Mouse (Mus musculus) cerebellum, adult 9-10 months (tissue): Measurements from ENCODE around the gene Piezo1.
A peak's percentile ranks its signal among the peaks of the same experiment; 100 is the strongest.
"Not testable (repeated sequence)": the region's sequence is repeated elsewhere in the genome, so short reads cannot be mapped to it uniquely, and the experiment has no call there.

Experiments used
- DNase-seq: peaks from one replicate; pipeline ENCODE4 v3.0.0; 2022

Piezo1 gene

GRCm38 (mm10) chr8:122551265-122552051 is at the start of gene Piezo1:
Gene Piezo1, minus strand, starts transcription at chr8:122551329.
- DNase-seq = no peak

GRCm38 (mm10) chr8:122600666-122601065 is 49.5 kb upstream of the Piezo1 start:
- no peak for DNase-seq

DNA sequence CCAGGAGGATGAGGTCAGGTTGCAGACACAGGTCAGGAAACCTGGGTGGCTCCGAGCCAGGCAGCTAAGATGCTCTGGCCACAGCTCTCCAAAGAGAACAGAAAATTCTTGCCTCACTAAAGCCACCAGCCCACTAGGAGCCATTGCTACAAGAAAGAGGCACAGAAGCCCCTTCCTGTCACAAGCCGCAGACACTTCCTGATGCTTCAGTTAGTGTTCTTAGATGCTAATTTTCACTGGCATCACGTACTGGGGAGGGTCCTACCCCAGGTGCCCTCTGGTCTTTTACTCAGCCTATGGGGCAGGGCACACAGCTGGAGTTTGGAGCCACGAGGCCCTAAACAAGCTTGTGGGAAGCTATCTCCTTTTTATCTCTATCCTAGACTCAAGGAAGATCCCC is 44.9 kb upstream of the Piezo1 start:
- DNase-seq = no peak

DNA sequence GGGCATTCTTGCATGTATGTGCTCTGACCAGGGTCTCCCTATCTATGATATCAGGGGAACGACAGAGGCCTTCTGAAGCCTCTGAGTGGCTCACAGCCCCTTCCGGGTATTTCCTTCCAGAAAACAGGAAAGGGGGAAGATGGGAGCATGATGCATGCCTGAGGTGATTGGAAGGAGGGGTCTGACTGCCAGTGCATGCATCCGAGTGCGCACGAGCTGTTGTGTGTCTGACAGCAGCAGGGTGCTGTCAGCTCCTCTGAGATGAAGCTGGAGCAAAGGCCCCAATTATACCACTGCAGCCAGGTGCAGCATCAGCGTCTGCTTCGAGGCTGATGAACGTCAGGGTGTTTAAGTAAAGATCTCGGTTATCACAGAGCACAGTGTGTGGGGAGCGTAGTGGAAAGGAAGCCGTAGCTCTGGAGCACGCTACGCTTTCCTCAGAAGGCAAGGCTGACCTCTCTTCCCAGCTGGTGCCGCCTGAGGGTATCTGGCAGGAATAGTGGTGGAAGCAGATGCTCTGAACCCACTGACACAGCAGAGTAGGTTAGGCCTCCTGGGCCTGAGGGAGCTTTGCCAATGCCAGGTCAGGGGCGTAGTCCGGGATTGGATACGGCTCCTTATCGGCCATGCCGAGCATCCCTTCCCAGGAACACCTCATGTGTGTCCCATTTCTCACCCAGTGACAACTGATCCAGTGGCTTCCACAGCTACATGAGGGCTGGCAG is 42.8 kb upstream of the Piezo1 start:
- DNase-seq = no peak

- DNase-seq = no peak
Measured at GRCm38 (mm10) chr8:122593240-122593639, 42.1 kb upstream of the Piezo1 start.

GRCm38 (mm10) chr8:122586749-122587148 is 35.6 kb upstream of the Piezo1 start:
- no peak for DNase-seq

DNA sequence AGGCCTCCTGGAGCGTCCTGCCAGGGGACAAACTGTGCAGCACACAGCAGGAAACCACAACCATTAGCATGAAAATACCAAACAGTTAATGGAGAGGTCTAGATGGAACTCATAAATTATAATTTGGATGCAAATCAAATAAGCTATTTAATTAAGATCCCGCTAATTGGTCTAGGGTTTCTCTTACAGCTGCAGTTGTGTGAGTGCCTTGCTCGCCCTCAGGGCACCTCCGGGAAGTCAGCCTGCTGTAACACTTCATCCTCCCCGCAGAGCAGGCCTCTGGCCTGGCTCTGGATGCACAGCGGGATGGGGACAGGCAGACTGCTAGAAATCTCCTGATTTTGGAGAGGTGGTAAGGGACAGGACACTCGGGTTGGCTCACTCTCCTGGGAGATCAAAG is 35.0 kb upstream of the Piezo1 start:
- no peak for DNase-seq

DNA sequence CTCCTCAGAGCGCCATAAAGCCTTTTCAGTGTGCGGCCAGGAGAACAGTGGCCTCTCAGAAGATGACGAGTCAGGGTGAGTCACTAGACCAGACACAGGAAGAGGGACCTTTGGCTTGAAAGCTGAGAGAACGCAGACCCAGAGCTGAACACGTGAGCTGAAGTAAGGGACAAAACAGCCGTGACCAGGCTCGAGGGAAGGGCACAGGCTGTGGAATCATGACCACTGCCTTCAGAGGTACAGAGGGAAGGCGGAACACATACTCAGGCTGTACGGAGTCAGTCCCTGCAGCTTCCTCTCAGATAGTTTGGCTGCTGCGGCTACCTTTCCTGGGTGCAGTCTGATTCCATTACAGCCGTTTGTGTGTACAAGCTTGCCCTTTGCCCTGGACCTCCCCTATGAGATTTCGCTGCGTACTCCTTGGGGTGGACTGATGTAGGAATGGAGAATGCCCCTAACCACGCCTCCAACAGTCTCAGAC is 34.3 kb upstream of the Piezo1 start:
- DNase-seq = no peak

GRCm38 (mm10) chr8:122584981-122585380 is 33.9 kb upstream of the Piezo1 start:
- DNase-seq = no peak

DNA sequence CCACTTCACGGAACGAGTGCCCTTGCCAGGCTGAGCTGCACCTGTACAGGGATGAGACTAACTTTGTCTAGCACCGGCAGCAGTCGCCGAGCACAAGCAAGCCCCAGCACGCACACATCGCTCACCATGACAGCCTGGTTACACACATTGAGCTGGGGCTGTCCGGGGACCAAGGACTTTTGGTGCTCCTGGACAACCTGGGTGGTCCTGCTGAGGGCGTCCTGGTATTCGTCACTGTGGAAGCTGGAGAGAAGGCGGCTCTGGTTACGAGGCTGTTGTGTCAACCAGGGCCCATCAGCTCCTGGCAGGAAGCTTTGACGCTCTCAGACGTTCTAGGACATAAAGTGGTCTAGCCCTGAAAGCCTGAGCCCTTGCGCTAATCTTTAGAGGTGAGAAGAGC is 29.8 kb upstream of the Piezo1 start:
- no peak for DNase-seq

DNA sequence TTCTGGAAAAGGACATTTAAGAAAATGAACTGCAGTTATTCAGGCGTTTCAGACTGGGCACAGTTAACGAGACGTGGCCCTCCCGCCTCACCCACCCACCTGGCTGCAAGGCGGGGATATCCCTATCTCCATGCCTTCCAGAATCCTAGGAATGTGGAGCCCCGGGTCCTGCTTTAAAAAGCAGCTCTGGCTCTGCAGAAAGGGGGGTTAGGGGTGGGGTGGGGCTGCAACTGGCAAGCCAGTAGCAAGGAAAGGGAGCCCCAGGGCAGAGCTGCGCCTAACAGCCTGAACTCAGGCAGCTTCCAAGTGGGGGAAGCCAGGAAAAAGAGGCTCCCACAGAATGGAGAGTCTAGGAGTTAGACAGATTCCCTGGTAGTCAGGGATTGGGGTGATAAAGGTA is 28.1 kb upstream of the Piezo1 start:
- DNase-seq = no peak

- no peak for DNase-seq
Measured at GRCm38 (mm10) chr8:122577116-122577515, 26.0 kb upstream of the Piezo1 start.

GRCm38 (mm10) chr8:122576648-122577022 is 25.5 kb upstream of the Piezo1 start, which contains the start of gene Aprt:
Gene Aprt, minus strand, starts transcription at chr8:122576909.
- DNase-seq = peak; percentile 97

GRCm38 (mm10) chr8:122575735-122576647 is 24.9 kb upstream of the Piezo1 start:
- DNase-seq = no peak

DNA sequence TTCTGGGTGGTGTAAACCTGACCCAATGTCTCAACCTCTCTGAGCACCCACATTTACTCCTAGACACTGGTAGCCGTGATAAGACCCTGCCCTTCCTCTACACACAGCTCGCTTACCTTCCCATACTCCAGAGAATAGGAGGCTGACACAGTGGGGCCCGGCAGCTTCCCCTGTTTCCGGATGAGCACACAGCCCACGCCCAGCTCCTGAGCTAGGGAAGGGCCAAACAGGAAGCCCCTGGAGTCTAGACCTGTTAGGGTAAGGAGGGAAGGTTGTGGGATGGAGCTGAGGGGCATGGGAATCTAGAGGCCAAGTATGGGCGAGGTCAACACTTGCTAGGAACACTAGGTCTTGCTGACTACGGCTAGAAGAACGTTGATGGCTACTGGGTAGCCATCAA is 24.2 kb upstream of the Piezo1 start:
- DNase-seq = no peak

- no peak for DNase-seq
Measured at GRCm38 (mm10) chr8:122574667-122575251, 23.6 kb upstream of the Piezo1 start.

DNA sequence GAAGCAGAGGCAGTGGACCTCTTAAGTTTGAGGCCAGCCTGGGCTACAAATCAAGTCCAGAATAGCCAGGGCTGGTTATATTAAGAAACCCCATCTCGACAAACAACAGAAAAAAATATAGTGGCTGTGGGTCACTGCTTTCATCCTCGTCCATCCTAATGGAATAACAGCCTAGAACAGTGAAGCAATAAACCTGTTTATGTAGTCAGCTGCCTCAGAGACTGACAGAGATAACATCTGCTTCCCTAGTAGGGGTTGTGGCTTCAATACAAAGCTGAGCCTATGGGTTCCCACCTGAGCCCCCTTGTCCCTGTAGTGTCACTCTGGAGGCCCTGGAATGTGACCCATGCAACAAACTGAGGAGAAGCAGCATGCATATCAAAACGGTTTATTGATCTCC is 23.1 kb upstream of the Piezo1 start:
- DNase-seq = no peak

- no peak for DNase-seq
Measured at GRCm38 (mm10) chr8:122573577-122573976, 22.4 kb upstream of the Piezo1 start.

GRCm38 (mm10) chr8:122573176-122573575 is 22.0 kb upstream of the Piezo1 start:
- DNase-seq = not testable (repeated sequence)

- DNase-seq = no peak
Measured at GRCm38 (mm10) chr8:122572751-122573150, 21.6 kb upstream of the Piezo1 start.

- DNase-seq = no peak
Measured at GRCm38 (mm10) chr8:122571750-122572267, 20.7 kb upstream of the Piezo1 start.

GRCm38 (mm10) chr8:122571153-122571552 is 20.0 kb upstream of the Piezo1 start:
- DNase-seq = peak; percentile 80
